Mouse (Mus musculus): ENCODE measurements around the gene Apopt1. TPM values are rescaled to one million over a fixed set of nuclear protein-coding genes. Genes with fewer than 3 reads are reported as not detected.

Gene Apopt1
- polyA plus RNA-seq, 1 experiment from 2014 or later, result 57.8 TPM

DNA sequence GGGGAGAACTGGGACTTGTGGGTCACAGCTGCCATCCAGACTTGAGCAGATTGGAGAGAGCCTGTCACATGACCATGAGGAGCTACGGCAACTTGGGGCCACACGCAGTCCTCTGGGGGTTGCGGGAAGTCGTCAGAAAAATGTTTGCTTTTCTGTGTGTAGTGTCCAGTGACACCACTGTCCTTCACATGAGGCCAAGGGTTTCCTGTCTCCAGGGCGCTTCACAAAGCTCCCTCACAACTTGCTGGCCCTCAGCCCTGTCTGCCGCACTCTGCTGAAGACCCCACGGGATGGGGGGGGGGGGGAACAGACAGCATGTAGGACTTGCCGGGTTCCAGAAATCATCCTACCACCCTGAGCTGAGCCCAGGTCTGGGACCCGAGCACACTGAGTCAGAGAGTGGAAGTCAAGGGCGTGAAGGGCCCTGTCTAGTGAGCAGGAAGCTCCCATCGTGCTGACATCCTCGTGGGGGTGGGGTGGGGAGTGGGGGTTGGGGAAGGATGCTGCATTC is 18.7 kb upstream of the Apopt1 start:
- no peak overlapping the region for H3K4me3 ChIP-seq (replicated peaks; ENCODE audit: low read depth, low read length)
- no peak for TF ChIP-seq CTCF (IDR thresholded peaks at IDR 0.05; ENCODE audit: low read depth)
- peaks cover 36% of the 10 kb centered on the region for H3K4me1 ChIP-seq (replicated peaks; ENCODE audit: insufficient read depth, low read length)
- WGBS, result 15% methylated on average over 11 of the region's 12 CpGs
- no peaks in the 10 kb centered on the region for H3K27me3 ChIP-seq (ENCODE audit: insufficient read depth, low read length)
- peak overlapping the region; percentile 81 for H3K27ac ChIP-seq
- no peaks in the 10 kb centered on the region for H3K36me3 ChIP-seq (ENCODE audit: insufficient read depth, low read length)
- H3K4me2 ChIP-seq (ENCODE audit: low read length), result peak overlapping the region; percentile 19; the same call in 1 of the 2 replicates
- ATAC-seq (replicated peaks; ENCODE audit: low FRiP score, low read depth), result peak; percentile 14; the same call in 1 of the 2 replicates
- H3K9ac ChIP-seq (ENCODE audit: low read depth, low read length), result peak overlapping the region; percentile 46; the same call in 1 of the 2 replicates
- DNase-seq (ENCODE audit: low spot score), result peak; percentile 61
- no peaks in the 10 kb centered on the region for H3K9me3 ChIP-seq (replicated peaks; ENCODE audit: low read length)

DNA sequence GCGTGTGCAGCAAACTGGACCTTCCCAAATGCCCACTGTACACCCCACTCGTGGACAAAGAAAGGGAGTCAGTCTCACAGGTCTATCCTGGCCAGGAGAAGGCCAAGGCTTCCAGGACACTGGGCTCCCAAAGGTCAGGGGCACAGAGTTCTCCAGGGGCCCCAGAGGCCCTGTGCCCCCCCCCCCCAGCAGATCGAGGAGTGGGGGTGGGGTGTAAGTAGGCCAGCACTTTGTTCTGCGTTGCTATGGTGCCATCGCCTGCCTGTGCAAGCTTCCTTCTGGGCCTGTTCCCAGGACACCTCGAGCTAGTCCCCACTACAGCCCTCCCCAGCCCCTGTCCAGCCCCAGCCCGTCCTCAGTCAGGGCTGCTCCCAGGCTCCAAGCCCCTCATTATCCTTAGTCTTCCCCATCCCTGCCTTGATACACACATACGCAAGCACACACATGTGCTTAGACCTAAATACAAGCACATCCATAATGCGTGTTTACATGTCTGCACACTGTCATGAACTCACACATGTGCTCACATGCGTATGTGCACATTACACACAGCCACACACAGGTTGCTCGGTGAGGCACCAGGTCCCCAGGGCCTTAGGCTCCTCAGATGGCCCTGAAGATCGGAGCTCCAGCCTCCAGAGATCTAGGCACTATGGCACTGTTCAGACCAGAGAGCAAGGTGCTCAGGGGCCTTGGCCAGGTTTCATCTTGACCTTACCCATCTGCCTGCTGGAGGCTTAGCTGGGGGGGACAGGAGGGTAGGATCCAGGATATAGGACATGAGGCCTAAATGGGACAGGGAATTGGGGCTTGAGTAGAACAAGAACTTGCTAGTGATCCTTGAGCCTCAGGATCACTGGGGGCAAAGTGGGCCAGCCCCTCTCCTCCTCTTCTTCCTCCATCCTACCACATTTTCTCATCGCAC is 17.9 kb upstream of the Apopt1 start:
- H3K4me2 ChIP-seq (ENCODE audit: low read length), result no peak overlapping the region
- no peaks in the 10 kb centered on the region for H3K27me3 ChIP-seq (ENCODE audit: insufficient read depth, low read length)
- ATAC-seq (replicated peaks; ENCODE audit: low FRiP score, low read depth) (no peak), DNase-seq (ENCODE audit: low spot score) (no peak)
- H3K9ac ChIP-seq (ENCODE audit: low read depth, low read length), result 0 out of 2 replicates have a peak overlapping the region, but pooled peaks have one; percentile 28
- 62% methylated on average over 13 of the region's 13 CpGs for WGBS
- peaks cover 36% of the 10 kb centered on the region for H3K4me1 ChIP-seq (replicated peaks; ENCODE audit: insufficient read depth, low read length)
- no peaks in the 10 kb centered on the region for H3K9me3 ChIP-seq (replicated peaks; ENCODE audit: low read length)
- no peak overlapping the region for H3K4me3 ChIP-seq (replicated peaks; ENCODE audit: low read depth, low read length)
- peak overlapping the region; percentile 81 for H3K27ac ChIP-seq
- no peaks in the 10 kb centered on the region for H3K36me3 ChIP-seq (ENCODE audit: insufficient read depth, low read length)
- no peak for TF ChIP-seq CTCF (IDR thresholded peaks at IDR 0.05; ENCODE audit: low read depth)

DNA sequence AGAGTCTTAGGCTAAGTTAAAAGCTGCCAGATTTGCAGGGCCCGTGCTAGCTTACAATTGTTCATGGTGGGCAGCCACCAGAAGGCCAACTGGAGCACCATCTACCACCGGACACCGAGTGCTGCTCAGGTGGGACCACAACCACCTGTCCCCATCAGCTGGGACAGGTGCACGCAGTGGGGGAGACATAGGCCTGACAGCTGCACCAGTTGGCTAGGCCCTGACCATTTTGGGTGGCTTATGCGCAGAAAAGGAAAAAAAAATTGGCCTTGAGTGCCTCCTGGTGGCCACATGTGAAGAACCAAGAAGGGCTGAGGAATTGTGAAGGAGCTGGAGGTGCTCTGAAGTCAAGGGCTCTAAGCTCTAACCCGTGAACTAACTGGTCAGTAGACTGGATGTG is 16.8 kb upstream of the Apopt1 start:
- H3K9me3 ChIP-seq (replicated peaks; ENCODE audit: low read length), result no peaks in the 10 kb centered on the region
- no peak overlapping the region for H3K4me2 ChIP-seq (ENCODE audit: low read length)
- WGBS, result 30% methylated on average over 6 of the region's 6 CpGs
- peaks cover 32% of the 10 kb centered on the region for H3K4me1 ChIP-seq (replicated peaks; ENCODE audit: insufficient read depth, low read length)
- no peak overlapping the region for H3K4me3 ChIP-seq (replicated peaks; ENCODE audit: low read depth, low read length)
- H3K27ac ChIP-seq, result no peak overlapping the region
- TF ChIP-seq CTCF (IDR thresholded peaks at IDR 0.05; ENCODE audit: low read depth), result peak; percentile 84
- 0 out of 2 replicates have a peak overlapping the region, but pooled peaks have one; percentile 8 for H3K9ac ChIP-seq (ENCODE audit: low read depth, low read length)
- no peaks in the 10 kb centered on the region for H3K36me3 ChIP-seq (ENCODE audit: insufficient read depth, low read length)
- DNase-seq (ENCODE audit: low spot score) (peak; percentile 85), ATAC-seq (replicated peaks; ENCODE audit: low FRiP score, low read depth) (no peak)
- no peaks in the 10 kb centered on the region for H3K27me3 ChIP-seq (ENCODE audit: insufficient read depth, low read length)

DNA sequence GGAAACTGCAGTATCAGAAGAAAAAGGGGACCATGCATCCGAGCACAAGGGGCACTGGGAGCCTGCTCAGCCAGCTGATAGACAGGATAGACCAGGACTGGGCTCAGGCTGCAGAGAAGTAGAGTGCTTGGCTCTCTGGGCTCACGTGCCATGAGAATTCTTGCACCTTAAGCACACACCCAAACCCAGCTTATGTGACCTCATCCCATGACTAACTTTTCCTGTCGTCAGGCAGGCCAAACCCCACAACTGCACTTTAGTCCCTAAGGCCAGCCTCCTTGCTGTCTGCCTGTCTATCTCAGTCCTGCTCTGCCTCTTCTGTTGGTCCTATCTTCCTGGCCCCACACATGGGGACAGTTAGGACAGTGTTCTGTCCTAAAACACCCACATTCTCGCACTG is 15.4 kb upstream of the Apopt1 start:
- no peak for TF ChIP-seq CTCF (IDR thresholded peaks at IDR 0.05; ENCODE audit: low read depth)
- Histone ChIP-seq H3K27me3 (ENCODE audit: insufficient read depth, low read length) (no peaks in the 10 kb centered on the region), H3K36me3 (ENCODE audit: insufficient read depth, low read length) (no peaks in the 10 kb centered on the region), H3K4me3 (replicated peaks; ENCODE audit: low read depth, low read length) (no peak overlapping the region), H3K9me3 (replicated peaks; ENCODE audit: low read length) (no peaks in the 10 kb centered on the region), H3K4me2 (ENCODE audit: low read length) (no peak overlapping the region), H3K27ac (no peak overlapping the region), H3K9ac (ENCODE audit: low read depth, low read length) (no peak overlapping the region), H3K4me1 (replicated peaks; ENCODE audit: insufficient read depth, low read length) (peaks cover 19% of the 10 kb centered on the region)
- ATAC-seq (replicated peaks; ENCODE audit: low FRiP score, low read depth) (no peak), DNase-seq (ENCODE audit: low spot score) (no peak)
- 56% methylated on average over 4 of the region's 4 CpGs for whole genome bisulfite sequencing

DNA sequence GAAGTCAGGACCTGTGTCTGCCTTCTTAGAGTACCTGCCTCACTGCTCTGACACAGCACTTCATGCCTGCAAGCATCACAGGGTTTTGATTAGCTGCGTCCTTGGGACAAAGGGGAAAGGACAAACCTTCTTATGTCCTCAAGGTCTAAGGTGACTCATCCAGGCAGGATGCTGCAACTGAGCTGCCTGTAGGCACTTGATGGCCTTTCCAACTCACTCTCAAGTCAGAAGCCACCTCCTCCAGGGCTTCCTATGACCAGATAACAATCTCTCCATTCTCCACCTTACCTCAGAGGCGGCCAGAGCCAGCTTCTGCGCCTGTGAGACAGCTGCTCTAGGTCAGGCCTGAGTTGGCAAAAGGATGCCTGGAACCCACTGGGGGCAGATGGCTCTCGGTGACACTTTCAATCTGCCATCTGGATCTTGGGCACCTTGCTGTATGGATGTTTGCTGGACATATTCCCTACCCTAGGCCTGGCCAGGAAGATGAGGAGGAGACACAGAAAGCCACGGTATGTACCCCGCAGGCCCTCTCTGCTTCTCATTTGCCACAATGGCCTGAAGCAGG is 14.6 kb upstream of the Apopt1 start:
- Histone ChIP-seq H3K4me3 (replicated peaks; ENCODE audit: low read depth, low read length) (no peak overlapping the region), H3K27me3 (ENCODE audit: insufficient read depth, low read length) (no peaks in the 10 kb centered on the region), H3K27ac (no peak overlapping the region), H3K9me3 (replicated peaks; ENCODE audit: low read length) (no peaks in the 10 kb centered on the region), H3K4me2 (ENCODE audit: low read length) (no peak overlapping the region), H3K9ac (ENCODE audit: low read depth, low read length) (peak overlapping the region; percentile 19; the same call in 1 of the 2 replicates), H3K4me1 (replicated peaks; ENCODE audit: insufficient read depth, low read length) (peaks cover 18% of the 10 kb centered on the region), H3K36me3 (ENCODE audit: insufficient read depth, low read length) (no peaks in the 10 kb centered on the region)
- DNase-seq (ENCODE audit: low spot score) (no peak), ATAC-seq (replicated peaks; ENCODE audit: low FRiP score, low read depth) (no peak)
- WGBS, result 72% methylated on average over 6 of the region's 6 CpGs
- no peak for TF ChIP-seq CTCF (IDR thresholded peaks at IDR 0.05; ENCODE audit: low read depth)

DNA sequence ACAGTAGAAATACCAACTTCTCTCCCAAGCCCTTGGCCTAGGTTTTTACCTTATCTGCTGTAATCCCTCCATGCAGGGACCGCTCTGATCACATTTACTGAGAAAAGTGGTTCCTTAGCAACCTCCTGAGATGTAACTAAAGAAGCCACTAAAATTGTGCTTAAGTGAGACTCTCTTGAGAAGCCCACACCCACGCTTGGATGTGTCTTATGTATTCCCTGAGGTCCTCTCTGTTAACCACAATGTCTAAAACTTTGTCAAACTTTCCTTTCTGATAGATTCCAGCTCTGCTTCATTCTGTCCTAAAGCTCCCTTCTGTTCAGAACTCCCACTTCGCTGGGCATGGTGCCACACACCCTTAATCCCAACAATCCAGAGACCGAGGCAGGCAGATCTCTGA is 13.5 kb upstream of the Apopt1 start:
- ATAC-seq (replicated peaks; ENCODE audit: low FRiP score, low read depth) (no peak), DNase-seq (ENCODE audit: low spot score) (no peak)
- Histone ChIP-seq H3K27me3 (ENCODE audit: insufficient read depth, low read length) (no peaks in the 10 kb centered on the region), H3K27ac (no peak overlapping the region), H3K4me2 (ENCODE audit: low read length) (no peak overlapping the region), H3K36me3 (ENCODE audit: insufficient read depth, low read length) (no peaks in the 10 kb centered on the region), H3K9me3 (replicated peaks; ENCODE audit: low read length) (no peaks in the 10 kb centered on the region), H3K9ac (ENCODE audit: low read depth, low read length) (no peak overlapping the region), H3K4me3 (replicated peaks; ENCODE audit: low read depth, low read length) (no peak overlapping the region), H3K4me1 (replicated peaks; ENCODE audit: insufficient read depth, low read length) (peaks cover 6% of the 10 kb centered on the region)
- no peak for TF ChIP-seq CTCF (IDR thresholded peaks at IDR 0.05; ENCODE audit: low read depth)
- WGBS, result 80% methylated on average over 4 of the region's 4 CpGs

Measured in kidney, postnatal 0 days (tissue).